Mouse (Mus musculus): ENCODE data around the gene Tdrd5. TPM values are rescaled to one million over a fixed set of nuclear protein-coding genes. Genes with fewer than 3 reads are reported as not detected.

Gene Tdrd5
- total RNA-seq, 2 experiments from 2014 or later: 3.5 to 3.7 TPM

Other genes with a start within 250 kb of the Tdrd5 start
- 1 to 10 TPM; 4.6 to 6.1 TPM for gene Fam163a, start 98.6 kb downstream of the Tdrd5 start, total RNA-seq (2021)
- gene Nphs2, start 7.1 kb upstream of the Tdrd5 start, total RNA-seq (2021): 1 to 10 TPM in 1 of 2 experiments, under 1 TPM in 1; 0.97 to 1.1 TPM
- 100 to 1,000 TPM; 562 to 582 TPM for gene Gm2000, start 62.4 kb upstream of the Tdrd5 start, total RNA-seq (2021)
- 1 to 10 TPM in 1 of 2 experiments, under 1 TPM in 1; 0.85 to 1.8 TPM for gene Axdnd1, start 117.5 kb upstream of the Tdrd5 start, total RNA-seq (2021)
- gene Soat1, start 170.7 kb upstream of the Tdrd5 start, total RNA-seq (2021): 10 to 100 TPM; 27.5 to 30.2 TPM
- 10 to 100 TPM; 50.2 to 54.7 TPM for gene Gm10031, start 220.3 kb upstream of the Tdrd5 start, total RNA-seq (2021)

All from left cerebral cortex, postnatal 4 days (tissue).